Mouse (Mus musculus) stomach, postnatal 0 days (tissue): ENCODE results near the gene Gm16434. TPM values are rescaled to one million over a fixed set of nuclear protein-coding genes. Genes with fewer than 3 reads are reported as not detected.
"Not testable (repeated sequence)": the region's sequence is repeated elsewhere in the genome, so short reads cannot be mapped to it uniquely, and the experiment has no call there.

Source experiments
- ATAC-seq: fragments of 200-750 bp; cut with Nextera tagmentation; 2 replicates; pipeline ENCODE4 v1.8.0; 2017; ENCODE audit not compliant: low FRiP score, low TSS enrichment
- DNase-seq: peaks from one replicate; pipeline ENCODE4 v3.0.0-alpha.2; 2016; ENCODE audit warnings: low spot score
- H3K27ac ChIP-seq: fragments of 300-500 bp; sonication (generic); replicated peaks from 2 replicates; pipeline ENCODE4 v1.5.1; 2014; ENCODE audit warnings: mild to moderate bottlenecking, control low read depth
- H3K27me3 ChIP-seq: fragments of 300-500 bp; sonication (generic); 2 replicates; pipeline ENCODE4 v1.6.1; 2014; ENCODE audit warnings: low read length; ENCODE audit not compliant: control insufficient read depth, insufficient read depth
- H3K36me3 ChIP-seq: fragments of 300-500 bp; sonication (generic); 2 replicates; pipeline ENCODE4 v1.6.1; 2014; ENCODE audit warnings: low read length, mixed read lengths; ENCODE audit not compliant: control insufficient read depth, insufficient read depth
- H3K4me1 ChIP-seq: fragments of 300-500 bp; sonication (generic); replicated peaks from 2 replicates; pipeline ENCODE4 v1.6.1; 2014; ENCODE audit warnings: antibody characterized with exemption; ENCODE audit not compliant: control insufficient read depth, insufficient read depth
- H3K4me2 ChIP-seq: fragments of 300-500 bp; sonication (generic); replicated peaks from 2 replicates; pipeline ENCODE4 v1.6.1; 2014; ENCODE audit warnings: low read depth, mild to moderate bottlenecking, control low read depth, moderate library complexity
- H3K4me3 ChIP-seq: fragments of 300-500 bp; sonication (generic); 2 replicates; pipeline ENCODE4 v1.5.1; 2014; ENCODE audit warnings: low read depth, low read length, control low read depth
- H3K9ac ChIP-seq: fragments of 300-500 bp; sonication (generic); 2 replicates; pipeline ENCODE4 v1.6.1; 2014; ENCODE audit warnings: mild to moderate bottlenecking, low read length, control low read depth, mixed read lengths
- H3K9me3 ChIP-seq: fragments of 300-500 bp; sonication (generic); 2 replicates; pipeline ENCODE4 v1.6.1; 2016; ENCODE audit warnings: low read length; ENCODE audit not compliant: control insufficient read depth
- CTCF ChIP-seq: IDR thresholded peaks from 2 replicates; pipeline ENCODE4 v1.5.1; 2016; ENCODE audit warnings: antibody characterized with exemption, low read depth, mild to moderate bottlenecking, moderate library complexity
- WGBS: fragments of 180-500 bp; shearing (Covaris S2); extraction: QIAGEN DNeasy Blood & Tissue Kit; methylation state at CpG from one replicate; pipeline ENCODE4 v1.1.7; 2014; 5-methylcytosine and 5-hydroxymethylcytosine counted together
- polyA plus RNA-seq: library from polyadenylated mRNA; unstranded; fragments of >200 nt; fragmentation: Nextera tagmentation; extraction: Ambion mirVana; gene quantifications from 2 replicates; pipeline ENCODE4 v1.2.1, GENCODE M21; 2015

Gene Gm16434
- polyA plus RNA-seq: not detected in 2 replicates

- H3K9me3 ChIP-seq, ATAC-seq, H3K27me3 ChIP-seq, H3K4me2 ChIP-seq, H3K27ac ChIP-seq, H3K9ac ChIP-seq, H3K4me3 ChIP-seq, DNase-seq, H3K36me3 ChIP-seq, H3K4me1 ChIP-seq: not testable (repeated sequence)
- WGBS: no CpG with 5 or more reads among the region's 2 CpGs
Measured at GRCm38 (mm10) chr14:7194440-7194839, at the start of gene Gm16434. Gene Gm16434 (minus strand): TSS chr14:7194540.

GRCm38 (mm10) chr14:7243498-7243897 lies 49.2 kb upstream of the Gm16434 start:
- not testable (repeated sequence) for ATAC-seq

GRCm38 (mm10) chr14:7200070-7200469 lies 5.7 kb upstream of the Gm16434 start:
- DNase-seq, H3K27ac ChIP-seq, H3K9ac ChIP-seq, H3K27me3 ChIP-seq, ATAC-seq, H3K9me3 ChIP-seq, H3K4me1 ChIP-seq, H3K4me2 ChIP-seq, H3K4me3 ChIP-seq, H3K36me3 ChIP-seq: not testable (repeated sequence)
- 87% methylated on average over 2 of the region's 3 CpGs for WGBS

More at GRCm38 (mm10) chr14:7243498-7243897, 49.2 kb upstream of the Gm16434 start:
- WGBS: 5% methylated on average over 6 of the region's 10 CpGs
- not testable (repeated sequence) for H3K27ac ChIP-seq, H3K9ac ChIP-seq, H3K27me3 ChIP-seq, H3K36me3 ChIP-seq, H3K4me2 ChIP-seq, H3K4me1 ChIP-seq, H3K4me3 ChIP-seq, H3K9me3 ChIP-seq
- peak; percentile 63 for TF ChIP-seq CTCF
- DNase-seq: peak; percentile 21

GRCm38 (mm10) chr14:7174483-7174971 lies 19.8 kb downstream of the Gm16434 start, which contains the start of gene Gm3512:
Gene Gm3512 (minus strand): TSS chr14:7174533.
- not testable (repeated sequence) for H3K27ac ChIP-seq, H3K9ac ChIP-seq, H3K27me3 ChIP-seq, H3K36me3 ChIP-seq, H3K4me2 ChIP-seq, ATAC-seq, H3K9me3 ChIP-seq, H3K4me1 ChIP-seq, DNase-seq, H3K4me3 ChIP-seq
- WGBS: no CpG with 5 or more reads among the region's 37 CpGs

Other genes starting within 250 kb of the Gm16434 start
- gene Gm6356, start 220.7 kb downstream of the Gm16434 start, polyA plus RNA-seq: not detected in 2 replicates
- gene Gm10406, start 167.1 kb downstream of the Gm16434 start, polyA plus RNA-seq: 0.27 and 0.44 TPM in 2 replicates
- not detected in 2 replicates for gene Gm3685, start 149.6 kb downstream of the Gm16434 start, polyA plus RNA-seq
- gene Gm3696, start 93.9 kb downstream of the Gm16434 start, polyA plus RNA-seq: 0.38 and 0.46 TPM in 2 replicates
- gene Gm6676, start 69.1 kb downstream of the Gm16434 start, polyA plus RNA-seq: not detected in 2 replicates
- gene Gm3512, start 20.0 kb downstream of the Gm16434 start, polyA plus RNA-seq: 2.2 and 2.9 TPM in 2 replicates
- gene Gm3727, start 70.2 kb upstream of the Gm16434 start, polyA plus RNA-seq: not detected in 2 replicates
- gene Gm3739, start 120.5 kb upstream of the Gm16434 start, polyA plus RNA-seq: 0.22 and 0.33 TPM in 2 replicates
- gene Gm5797, start 137.9 kb upstream of the Gm16434 start, polyA plus RNA-seq: not detected in 2 replicates
- not detected in 2 replicates for gene Gm8374, start 170.6 kb upstream of the Gm16434 start, polyA plus RNA-seq